Mouse (Mus musculus) spleen, adult 2 months (tissue): ENCODE measurements around the gene Aurkaip1.

ENCODE experiments used
- CTCF ChIP-seq: fragments of 200-500 bp; IDR thresholded peaks from 2 replicates; pipeline ENCODE4 v1.5.1; 2011; ENCODE audit warnings: mild to moderate bottlenecking, inconsistent platforms; ENCODE audit not compliant: insufficient read depth, insufficient read length, insufficient replicate concordance; ENCODE audit errors: extremely low read depth
- POLR2A ChIP-seq: fragments of 200-500 bp; IDR thresholded peaks from 2 replicates; pipeline ENCODE4 v1.6.1; 2011; ENCODE audit warnings: low read depth, low read length, inconsistent platforms

GRCm38 (mm10) chr4:155791240-155791933 is 39.7 kb upstream of the Aurkaip1 start:
- no peak for TF ChIP-seq CTCF
- TF ChIP-seq POLR2A, result no peak
